Mouse (Mus musculus) adrenal gland, postnatal 14 days (tissue): ENCODE measurements around the gene Med9. TPM values are rescaled to one million over a fixed set of nuclear protein-coding genes. Genes with fewer than 3 reads are reported as not detected.
"Not testable (repeated sequence)": the region's sequence is repeated elsewhere in the genome, so short reads cannot be mapped to it uniquely, and the experiment has no call there.

Experiments used
- DNase-seq: peaks from one replicate; pipeline ENCODE4 v3.0.0; 2021; ENCODE audit warnings: mixed read lengths
- total RNA-seq: library from RNA; stranded (reverse); gene quantifications from 2 replicates; pipeline ENCODE4 v1.2.3, GENCODE M21; 2021

The Med9 gene
- total RNA-seq, 1 experiment from 2014 or later = 27.0 TPM

DNA sequence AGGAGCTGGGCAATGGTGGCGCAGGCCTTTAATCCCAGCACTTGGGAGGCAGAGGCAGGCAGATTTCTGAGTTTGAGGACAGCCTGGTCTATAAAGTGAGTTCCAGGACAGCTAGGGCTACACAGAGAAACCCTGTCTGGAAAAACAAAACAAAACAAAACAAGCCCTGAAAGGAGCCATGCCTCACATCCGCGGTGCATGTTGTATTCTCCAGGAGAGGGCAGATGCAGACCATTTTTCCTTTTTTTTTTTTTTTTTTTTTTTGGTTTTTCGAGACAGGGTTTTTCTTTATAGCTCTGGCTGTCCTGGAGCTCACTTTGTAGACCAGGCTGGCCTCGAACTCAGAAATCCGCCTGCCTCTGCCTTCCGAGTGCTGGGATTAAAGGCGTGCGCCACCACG, 3.2 kb upstream of the Med9 start:
- not testable (repeated sequence) for DNase-seq

DNA sequence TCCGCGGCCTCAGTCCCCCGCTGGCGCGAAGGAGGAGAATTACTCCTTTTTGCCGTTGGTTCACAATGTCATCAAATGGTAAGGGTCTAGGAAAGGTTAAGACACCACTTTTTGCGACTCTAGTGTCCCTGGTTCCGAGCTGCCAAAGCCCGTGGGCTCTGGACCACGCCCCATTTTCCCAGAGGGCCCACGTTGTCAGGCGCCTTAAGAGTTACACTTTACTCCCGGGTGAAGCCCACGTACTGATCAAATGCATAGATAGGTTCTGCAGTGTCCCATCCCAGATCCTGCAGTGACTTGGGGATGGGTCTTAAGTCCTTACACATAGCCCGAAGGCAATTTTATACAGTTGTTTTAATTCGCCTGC, 378 bp downstream of the Med9 start:
- peak; percentile 37 for DNase-seq

DNA sequence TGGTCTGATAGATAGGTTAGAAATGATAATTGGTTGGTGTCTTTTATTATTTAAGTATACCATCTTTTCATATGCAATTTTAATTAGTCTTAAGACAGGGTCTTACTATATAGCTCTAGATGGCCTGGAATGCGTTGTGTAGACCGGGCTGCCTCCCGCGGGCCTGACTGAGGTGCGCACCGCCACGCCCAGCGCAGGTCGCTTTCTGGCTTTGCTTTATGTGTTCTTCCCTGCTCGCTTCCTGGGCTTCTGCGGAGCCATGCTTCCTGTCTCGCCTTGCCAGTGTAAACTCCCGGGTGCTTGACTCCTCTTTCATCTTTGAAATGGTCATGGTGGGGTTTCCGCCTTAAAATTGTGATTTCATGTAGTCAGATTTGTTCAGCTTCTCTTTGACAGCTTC, 4.9 kb downstream of the Med9 start:
- DNase-seq = no peak

DNA sequence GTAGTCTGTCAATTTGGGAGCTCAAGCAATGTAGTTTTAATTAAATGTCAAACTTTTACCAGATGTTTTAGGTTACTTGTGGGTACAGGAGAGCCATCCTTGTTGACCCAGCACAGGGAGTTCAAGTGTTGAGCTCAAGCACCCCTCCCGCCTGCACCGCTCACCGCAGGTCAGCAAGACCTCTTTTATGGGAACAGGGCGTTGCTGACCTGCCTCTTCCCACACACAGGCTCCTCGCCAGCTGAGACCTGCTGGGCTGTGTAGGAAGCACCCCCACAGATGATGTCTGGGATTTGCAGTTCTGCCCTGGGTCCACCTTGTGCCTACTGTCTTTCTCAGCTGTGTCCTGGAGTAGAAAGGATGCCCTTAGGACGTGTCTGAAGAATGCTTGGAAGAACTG, 8.7 kb downstream of the Med9 start:
- no peak for DNase-seq

DNA sequence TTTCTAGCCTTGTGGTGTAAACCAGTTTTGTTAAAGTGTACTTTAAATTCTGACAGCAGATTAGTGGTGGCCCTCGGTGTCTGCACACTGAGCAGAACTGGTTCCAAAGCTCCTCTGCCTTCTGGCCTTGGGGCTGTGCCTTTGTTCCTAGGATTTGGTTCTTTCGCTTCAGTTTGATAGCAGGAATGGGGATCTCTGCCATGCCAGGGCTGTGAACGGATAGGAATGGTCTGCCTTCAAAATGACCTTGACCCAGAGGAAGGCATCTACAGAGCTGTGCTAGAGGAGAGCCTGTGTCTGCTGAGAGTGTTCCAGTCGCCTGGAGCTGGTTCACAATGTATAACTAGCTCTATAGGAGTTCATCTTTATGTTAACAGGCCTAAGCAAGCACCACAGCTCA, 11.4 kb downstream of the Med9 start:
- peak; percentile 50 for DNase-seq

DNA sequence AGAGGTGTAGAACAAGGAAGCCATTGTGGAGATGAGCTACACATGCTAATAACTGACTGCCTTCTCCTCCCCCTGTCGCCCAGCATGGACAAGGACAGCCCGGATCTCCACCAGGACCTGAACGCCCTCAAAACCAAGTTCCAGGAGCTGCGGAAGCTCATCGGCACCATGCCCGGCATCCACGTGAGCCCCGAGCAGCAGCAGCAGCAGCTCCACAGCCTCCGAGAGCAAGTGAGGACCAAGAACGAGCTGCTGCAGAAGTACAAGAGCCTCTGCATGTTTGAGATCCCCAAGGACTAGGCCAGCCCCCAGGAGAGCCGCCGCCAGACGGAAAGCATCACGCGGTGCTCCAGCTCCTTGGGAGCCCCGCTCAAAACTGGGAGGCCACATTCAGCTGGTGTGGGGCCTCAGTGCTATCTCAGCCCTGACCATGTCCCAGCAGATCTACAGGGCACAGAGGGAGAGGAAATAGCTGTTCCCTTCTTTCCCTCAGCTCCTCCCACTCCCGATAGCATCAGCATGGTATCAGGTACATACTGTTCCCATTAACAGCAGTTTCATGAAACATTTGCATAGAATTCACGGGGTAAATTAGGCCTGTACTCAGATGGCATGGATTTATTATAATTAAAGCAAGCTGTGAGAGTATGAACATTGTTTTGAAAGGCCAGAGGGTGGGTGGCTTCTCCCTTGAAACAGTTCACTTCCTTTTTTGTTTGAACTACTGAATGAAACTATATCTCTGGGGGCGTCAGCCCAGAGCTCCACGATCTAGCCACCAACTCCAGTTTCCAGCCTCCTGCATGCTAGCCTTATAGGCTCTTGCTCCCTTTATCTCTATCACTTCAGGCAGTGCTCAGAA, 12.7 kb downstream of the Med9 start:
- DNase-seq = no peak

DNA sequence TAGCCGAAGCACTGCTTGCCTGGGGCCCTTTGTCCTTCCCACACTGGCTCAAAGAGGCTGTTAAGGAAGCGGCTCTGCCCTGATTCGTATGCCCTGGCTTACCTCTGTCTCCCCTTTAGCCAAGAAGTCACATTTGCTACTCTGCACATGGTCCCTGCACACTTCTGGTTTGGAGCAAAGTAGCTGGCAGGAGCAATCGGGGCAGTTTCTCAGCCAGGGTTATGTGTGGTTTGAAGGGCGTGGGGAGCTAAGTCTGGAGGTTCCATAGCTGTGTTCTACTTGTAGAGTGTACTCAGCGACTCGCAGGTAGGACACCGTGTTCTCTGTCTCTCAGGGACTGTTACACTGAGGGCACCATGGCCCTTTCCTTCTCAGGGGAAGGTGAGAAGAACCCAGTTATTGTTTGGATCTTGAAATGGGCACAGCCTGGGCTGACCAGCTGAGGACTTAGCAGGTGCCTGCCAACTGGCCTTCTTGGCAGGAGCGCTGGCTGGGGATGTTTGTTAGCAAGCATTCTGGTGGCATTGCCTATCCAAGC, 13.4 kb downstream of the Med9 start:
- peak; percentile 48 for DNase-seq

DNA sequence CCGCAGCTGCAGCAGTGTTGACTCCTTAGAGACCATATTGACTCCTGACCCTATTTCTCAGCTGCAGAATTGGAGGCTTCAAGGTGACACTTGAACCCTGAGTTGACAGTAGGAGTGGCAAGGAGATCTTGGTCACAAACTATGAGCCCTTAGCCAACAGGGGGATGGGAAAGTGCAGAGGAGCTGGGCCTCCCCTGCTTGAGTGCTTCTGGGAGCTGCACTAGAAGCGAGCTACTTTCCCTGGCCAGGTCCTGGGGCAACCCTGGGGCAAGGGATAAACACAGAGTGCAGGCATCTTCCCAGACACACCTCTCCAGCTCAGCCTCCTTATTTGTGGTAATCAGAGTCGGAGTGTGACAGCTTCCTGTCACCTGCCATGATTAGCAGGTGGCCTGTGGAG, 14.6 kb downstream of the Med9 start:
- peak; percentile 58 for DNase-seq

DNA sequence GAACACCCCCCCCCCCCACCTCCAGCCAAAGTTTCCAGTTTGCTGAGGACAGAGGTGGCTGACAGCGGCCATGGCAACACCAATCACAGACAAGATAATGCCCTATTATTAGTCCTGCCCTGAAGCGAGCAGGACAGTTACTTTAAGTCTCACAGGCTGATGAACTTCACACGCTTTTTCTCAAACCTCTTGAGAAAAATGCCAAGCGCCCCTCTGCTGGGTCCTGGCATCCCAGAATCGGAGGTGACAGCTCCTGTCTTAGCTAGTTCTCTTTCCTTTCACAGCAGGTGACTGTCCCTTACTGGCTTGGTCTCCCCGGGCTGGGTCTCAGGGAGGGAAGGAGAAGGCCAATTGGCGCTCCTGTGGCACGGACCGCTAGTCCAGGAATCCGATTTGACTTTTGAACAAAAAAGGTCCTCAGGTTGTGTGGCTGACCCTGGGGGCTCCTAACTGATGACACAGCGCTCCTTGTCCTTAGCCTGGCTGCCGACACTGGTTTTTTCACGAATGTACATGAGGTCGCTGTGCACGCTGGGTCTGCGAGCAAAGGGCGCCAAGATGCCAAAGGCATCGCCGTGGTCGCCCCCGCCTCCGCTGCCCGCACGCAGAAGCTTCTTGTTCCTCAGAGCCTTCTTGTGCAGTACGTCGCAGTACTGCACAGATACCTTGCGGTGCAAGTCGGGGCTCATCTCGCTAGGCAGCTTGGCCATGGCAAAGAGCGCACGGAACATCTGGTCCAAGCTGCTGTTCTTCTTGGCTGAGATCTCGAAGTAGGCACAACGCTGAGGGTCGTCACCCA, 15.6 kb downstream of the Med9 start:
- peak; percentile 39 for DNase-seq

DNA sequence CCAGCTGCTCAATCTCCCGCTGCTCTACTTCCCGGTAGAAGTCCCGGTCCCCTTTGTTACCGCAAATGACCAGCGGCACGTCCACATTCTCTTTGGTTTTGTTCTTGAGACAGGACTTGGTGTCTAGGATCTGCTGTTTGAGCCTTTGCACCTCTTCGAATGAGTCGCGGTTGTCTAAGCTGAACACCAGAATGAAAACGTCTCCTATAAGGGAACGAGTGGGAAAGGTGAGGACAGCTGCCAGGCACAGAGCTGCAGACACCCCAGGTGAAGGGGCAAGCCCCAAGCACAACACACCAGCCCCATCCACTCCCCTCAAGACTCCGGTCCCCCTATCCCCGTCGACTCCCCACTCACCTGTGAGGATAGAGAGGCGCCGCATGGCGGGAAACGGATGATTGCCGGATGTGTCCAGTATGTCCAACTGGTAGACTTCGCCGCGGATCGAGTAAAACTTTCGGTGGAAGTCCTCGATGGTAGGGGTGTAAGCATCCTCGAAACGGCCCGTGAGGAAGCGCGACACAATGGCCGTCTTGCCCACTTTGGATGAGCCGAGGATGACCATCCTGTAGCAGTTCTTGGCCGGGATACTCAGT, 16.3 kb downstream of the Med9 start:
- peak; percentile 60 for DNase-seq

DNA sequence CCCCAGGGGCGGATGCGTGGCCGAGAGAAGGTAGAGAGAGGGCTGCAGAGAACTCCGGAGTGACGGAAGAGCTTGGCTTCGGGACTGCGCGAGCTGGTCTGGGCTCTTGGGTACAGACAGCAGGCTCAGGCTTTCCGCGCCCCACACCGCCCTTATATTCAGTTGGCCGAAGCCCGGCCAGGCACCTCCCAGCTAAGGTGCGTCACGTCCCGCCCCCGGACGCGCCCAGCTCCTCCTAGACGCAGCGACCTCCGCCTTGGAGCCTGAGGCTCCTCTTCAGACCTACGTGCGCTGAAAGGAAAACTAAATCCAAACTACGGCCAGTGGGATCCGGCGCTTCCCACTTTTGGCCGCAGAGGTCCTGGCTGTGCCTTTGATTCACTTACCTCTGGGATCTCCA, 16.8 kb downstream of the Med9 start, which contains the start of gene Rasd1:
Gene Rasd1 (minus strand): TSS at position 127 of the 400 bp plus-strand sequence.
- DNase-seq = peak; percentile 96

DNA sequence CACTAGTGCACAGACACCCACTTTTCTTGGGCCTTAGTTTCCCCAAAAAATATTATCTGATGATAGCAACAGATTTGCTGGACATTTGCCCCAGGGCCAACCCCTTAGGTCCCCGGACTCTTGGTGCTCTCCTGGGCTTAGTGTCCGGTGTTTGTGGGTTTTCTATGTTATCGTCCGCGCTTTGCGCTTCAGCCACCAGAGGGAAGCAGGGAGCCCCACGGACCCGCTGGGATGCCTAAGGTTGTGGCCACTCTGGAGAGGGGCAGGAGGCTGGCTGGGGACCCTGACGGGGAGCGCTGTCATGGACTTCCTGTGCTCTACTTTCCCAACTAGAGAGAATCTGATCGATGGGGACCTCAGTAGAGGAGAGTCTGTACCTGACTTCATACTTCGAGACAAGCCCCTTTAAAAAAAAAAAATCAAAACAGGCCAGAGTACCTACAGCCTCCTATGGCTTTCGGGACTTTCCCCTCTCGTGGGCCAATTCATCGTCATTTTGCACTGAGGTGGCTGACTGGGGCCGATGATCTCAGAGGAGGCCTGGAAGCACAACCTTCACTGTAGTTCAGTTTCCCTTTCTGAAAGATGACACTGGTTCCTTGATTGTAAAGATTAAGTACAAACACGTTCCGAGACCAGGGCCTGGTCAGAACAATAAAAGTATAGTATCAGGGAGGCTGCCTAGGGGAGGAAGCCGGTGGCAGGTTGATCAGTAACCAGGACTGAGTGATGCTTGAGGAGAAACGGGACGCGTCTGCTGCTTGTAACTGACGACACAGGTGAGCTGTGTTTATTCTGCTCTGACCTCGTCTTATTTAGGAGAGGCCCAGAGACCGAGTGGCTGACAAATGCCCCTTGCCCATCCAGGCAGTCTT, 17.5 kb downstream of the Med9 start:
- peak; percentile 88 for DNase-seq

DNA sequence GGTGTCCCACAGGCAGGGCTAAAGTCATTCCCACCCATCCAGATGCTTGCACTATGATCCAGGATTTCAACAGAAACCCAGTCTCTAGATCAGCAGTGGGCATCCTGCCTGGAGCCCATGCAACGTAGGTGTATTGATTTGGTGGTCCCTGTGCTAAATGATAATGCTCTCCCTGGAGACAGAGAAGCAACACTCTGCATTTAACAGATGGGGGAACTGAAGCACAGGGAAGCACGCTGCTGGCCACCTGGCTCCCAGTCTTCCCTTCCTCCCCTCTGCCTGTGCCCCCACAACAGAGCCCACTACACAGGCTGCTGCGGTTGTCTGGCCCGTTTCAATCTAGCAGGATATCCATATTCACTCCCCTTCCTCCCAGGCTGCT, 18.1 kb downstream of the Med9 start:
- no peak for DNase-seq

DNA sequence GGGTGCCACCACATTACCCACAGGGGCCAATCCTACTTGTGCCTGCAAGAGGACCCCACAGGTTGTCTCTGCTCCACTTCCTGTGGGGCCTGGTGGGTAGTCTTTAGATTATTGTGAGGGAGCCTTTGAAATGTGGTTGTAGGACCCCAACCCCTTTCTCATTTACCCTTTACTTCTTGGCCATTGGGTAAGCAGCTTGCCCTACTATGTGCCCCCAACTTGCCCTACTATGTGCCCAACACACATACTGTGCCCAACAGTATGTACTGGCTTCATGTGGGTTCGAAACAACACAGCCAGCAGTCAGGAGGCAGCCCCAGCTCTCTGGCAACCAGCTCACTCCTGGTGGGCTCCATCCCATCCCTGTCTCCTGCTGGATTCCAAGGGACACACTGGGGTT, 19.8 kb downstream of the Med9 start:
- no peak for DNase-seq

DNA sequence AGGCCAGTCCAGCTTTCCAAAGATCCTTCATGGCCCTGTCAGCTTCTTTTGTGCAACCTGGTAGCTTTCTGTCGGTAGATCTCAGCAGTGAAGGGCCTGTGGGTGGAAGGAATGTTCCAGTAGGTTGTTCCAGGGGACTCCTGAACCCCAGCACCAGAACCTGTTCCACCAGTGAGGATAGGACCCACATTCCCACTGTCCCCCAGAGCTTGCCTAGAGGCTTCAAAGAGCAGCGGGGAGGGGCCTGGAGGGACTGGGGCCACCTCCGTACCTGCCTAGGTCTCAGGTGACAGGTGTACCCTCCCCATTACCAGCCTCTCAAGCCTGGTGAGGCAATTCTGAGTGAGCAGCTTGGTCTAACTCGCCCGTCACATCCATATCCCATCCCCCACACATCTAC, 22.8 kb downstream of the Med9 start:
- DNase-seq = no peak

DNA sequence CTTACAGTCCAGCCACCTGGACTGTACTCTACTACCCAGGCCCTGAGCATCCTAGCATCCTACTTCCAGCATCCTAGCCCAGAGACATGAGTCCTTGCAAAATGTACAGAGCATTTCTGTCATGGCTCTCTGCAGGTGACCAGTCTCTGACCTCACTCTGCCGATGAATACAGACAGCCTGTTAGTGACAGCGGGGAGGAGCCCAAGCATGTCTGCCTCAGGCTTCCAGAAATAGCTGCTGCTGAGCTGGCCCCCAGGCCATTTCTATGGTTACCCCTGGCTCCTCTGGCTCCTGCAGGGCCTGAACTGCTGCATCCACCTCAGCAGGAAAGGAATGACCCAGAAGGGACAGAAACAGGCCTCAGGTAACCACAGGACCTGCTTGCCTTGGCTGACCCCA, 23.7 kb downstream of the Med9 start:
- no peak for DNase-seq

DNA sequence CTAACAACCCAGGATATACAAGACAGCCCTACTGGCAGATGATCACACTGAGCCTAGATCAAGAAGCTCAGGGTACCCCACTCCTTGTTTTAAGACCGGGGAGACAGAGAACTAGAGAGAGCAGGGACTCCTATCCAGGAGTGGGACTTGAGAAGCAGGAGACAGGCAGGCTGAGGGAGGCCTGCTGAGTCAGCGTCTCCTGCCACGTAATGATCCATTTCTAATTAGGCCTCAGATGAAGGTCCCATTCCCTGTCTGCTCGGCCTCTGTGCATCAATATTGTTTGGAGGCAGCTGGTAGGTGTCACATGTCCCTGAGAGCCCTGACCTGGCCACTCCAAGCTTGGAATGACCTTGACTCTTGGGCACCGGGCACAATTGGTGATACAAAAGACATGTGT, 25.4 kb downstream of the Med9 start:
- DNase-seq = no peak

DNA sequence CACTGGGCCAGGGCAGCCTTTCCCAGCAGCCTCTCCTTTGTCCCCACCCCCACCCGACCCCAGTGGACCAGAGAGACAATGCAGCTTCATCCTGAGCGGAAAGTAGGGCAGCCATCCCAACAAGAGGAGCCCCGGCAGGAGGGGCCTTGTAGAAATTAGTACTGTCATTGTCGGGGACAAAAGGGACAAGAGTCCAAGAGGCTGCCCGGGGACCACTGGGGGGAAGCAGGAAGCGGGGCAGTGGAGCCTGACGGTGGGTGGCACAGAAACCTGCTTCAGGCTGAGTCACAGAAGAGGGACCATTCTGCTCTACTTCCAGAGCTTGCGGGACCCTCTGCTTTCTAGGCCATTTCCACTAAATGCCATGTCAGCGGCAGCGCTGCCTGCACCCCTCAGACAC, 27.2 kb downstream of the Med9 start:
- no peak for DNase-seq

DNA sequence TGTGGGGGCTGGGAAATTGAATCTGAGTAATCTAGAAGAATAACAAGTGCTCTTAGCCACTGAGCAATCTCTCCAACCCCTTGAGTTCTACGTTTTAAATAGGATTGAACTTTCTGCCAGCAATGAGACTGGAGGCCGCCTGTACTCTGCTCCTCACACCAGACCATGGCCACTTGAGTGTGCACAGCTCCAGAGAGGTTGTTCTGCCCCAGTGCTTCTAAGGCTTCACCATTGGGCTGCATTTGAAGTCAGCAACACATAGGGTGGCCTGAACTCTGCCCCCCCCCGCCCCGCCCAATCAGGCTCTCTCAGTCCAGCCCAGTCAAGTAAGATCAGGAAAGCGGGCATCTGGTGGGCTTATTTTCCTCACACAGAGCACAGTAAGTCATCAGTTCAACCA, 29.8 kb downstream of the Med9 start:
- DNase-seq = no peak

DNA sequence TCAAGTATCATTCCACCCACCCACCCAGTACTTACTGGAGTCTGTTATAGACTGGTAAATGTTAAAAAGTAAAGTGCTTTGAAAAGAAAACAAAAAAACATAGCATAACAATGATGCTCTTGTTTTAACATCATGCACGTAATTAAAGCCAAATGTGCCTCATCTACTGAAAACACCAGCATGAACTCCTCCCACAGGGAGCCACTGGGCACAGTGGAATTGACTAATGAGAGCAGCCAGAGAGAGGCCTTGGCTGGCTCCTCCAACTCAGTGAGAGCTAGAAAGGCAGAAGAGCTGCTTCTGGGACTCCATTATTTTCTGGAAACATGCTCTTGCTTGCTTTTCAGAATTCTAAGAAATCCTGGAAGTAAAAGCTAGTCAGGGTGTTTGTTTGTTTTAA, 41.4 kb downstream of the Med9 start:
- no peak for DNase-seq

DNA sequence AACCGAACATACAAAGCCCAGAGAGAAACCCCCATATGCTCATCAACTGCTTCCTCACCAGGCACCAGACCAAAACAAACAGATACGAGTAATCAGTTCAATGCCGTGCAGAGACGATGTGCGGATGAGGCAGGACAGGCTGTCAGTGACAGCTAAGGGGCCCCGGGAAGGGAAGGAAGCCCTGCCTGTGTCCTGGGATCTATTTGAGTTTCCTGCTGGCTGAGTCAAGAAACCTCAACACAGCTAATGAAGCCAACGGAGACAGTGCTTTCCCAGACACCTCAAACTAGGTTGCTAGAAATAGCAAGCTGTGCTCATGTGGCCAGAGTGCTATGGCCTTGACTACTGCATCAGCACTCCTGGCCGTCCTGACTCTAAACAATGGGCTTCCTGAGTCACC, 43.4 kb downstream of the Med9 start:
- peak; percentile 28 for DNase-seq

DNA sequence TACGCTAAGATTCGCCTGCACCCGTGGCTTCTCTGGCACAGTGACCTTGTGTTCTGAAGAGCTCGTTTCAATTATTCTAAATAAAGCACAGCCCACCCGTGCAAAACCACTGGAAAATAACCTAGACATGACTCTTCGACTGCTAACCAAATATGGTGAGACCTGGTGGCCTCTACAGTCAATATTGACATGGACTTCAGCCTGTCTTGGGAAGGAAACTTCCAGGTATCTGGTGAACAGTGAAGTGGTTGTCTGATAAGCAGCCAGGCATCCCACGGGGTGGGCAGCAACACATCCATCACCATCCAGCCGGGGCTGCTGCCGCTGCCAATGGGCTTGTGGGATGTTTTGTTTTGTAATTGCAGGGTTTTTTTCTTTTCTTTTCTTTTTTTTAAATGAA, 46.3 kb downstream of the Med9 start:
- DNase-seq = no peak
